Mouse (Mus musculus) brain, adult 2 months (tissue): ENCODE results near the gene Pitpnm2.
A peak's percentile ranks its signal among the peaks of the same experiment; 100 is the strongest.

Experiments
- DNase-seq: peaks from one replicate; pipeline ENCODE4 v3.0.0; 2011; ENCODE audit warnings: low read depth, low spot score

Pitpnm2 gene

GRCm38 (mm10) chr5:124249614-124250591 is at the start of gene Pitpnm2:
Gene Pitpnm2 (minus strand): TSS chr5:124249760.
- peak; percentile 70 for DNase-seq

- DNase-seq, result peak; percentile 56
These were observed 49.7 kb upstream of the Pitpnm2 start for GRCm38 (mm10) chr5:124299307-124299706.

- no peak for DNase-seq
These were observed 46.9 kb upstream of the Pitpnm2 start for GRCm38 (mm10) chr5:124296475-124296874.

GRCm38 (mm10) chr5:124293967-124294366 is 44.4 kb upstream of the Pitpnm2 start:
- DNase-seq, result peak; percentile 49

DNA sequence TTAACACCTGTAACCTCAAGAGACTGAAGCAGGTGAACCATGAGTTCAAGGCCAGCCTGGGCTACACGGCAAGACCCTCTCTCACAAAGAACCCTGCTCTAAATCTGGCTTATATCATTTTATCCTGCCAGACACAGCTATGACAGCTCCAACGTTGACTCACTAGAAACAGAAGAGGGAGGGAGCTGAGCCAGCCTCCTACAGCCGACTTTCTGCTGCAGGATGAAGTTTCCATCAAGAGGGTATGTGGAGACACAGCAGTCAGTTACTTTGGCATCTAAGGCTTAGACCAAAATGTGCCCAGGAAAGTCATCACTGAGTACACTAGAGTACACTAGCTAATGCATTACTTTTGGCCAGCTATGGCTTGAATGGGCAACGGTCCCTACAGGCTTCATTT is 40.7 kb upstream of the Pitpnm2 start:
- DNase-seq, result peak; percentile 62

GRCm38 (mm10) chr5:124287616-124288247 is 38.2 kb upstream of the Pitpnm2 start:
- DNase-seq, result peak; percentile 57

- DNase-seq, result peak; percentile 39
These were observed 34.8 kb upstream of the Pitpnm2 start for GRCm38 (mm10) chr5:124284330-124284729.

DNA sequence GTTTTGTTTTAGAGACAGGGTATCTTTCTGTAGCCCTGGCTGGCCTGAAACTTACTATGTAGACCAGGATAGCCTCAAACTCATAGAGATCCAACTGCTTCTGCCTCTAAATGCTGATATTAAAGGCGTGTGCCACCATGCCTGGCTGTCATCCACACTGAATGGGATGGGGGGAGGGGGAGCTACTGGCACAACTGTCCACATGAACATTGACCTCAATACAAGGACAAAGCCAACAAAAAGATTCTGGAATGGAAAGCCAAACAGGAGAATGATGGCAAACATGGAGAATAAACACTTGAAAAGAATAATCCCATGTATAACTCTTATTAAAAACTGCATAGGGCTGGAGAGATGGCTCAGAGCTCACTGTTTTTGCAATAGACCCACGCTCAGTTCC is 33.3 kb upstream of the Pitpnm2 start:
- no peak for DNase-seq

- no peak for DNase-seq
These were observed 20.7 kb upstream of the Pitpnm2 start for GRCm38 (mm10) chr5:124270226-124270625.

- peak; percentile 30 for DNase-seq
These were observed 20.1 kb upstream of the Pitpnm2 start for GRCm38 (mm10) chr5:124269661-124270060.

- DNase-seq, result no peak
These were observed 18.1 kb upstream of the Pitpnm2 start for GRCm38 (mm10) chr5:124267652-124268051.

GRCm38 (mm10) chr5:124266821-124267220 is 17.3 kb upstream of the Pitpnm2 start:
- DNase-seq, result no peak

GRCm38 (mm10) chr5:124263246-124263645 is 13.7 kb upstream of the Pitpnm2 start:
- DNase-seq, result no peak

GRCm38 (mm10) chr5:124262090-124262489 is 12.5 kb upstream of the Pitpnm2 start:
- DNase-seq, result no peak

GRCm38 (mm10) chr5:124259133-124259532 is 9.6 kb upstream of the Pitpnm2 start:
- DNase-seq, result no peak

- no peak for DNase-seq
These were observed 8.5 kb upstream of the Pitpnm2 start for GRCm38 (mm10) chr5:124258026-124258425.

- DNase-seq, result no peak
These were observed 5.6 kb upstream of the Pitpnm2 start for GRCm38 (mm10) chr5:124255141-124255540.

GRCm38 (mm10) chr5:124253555-124253954 is 4.0 kb upstream of the Pitpnm2 start:
- DNase-seq, result peak; percentile 45

GRCm38 (mm10) chr5:124252580-124253320 is 3.2 kb upstream of the Pitpnm2 start:
- DNase-seq, result peak; percentile 84

DNA sequence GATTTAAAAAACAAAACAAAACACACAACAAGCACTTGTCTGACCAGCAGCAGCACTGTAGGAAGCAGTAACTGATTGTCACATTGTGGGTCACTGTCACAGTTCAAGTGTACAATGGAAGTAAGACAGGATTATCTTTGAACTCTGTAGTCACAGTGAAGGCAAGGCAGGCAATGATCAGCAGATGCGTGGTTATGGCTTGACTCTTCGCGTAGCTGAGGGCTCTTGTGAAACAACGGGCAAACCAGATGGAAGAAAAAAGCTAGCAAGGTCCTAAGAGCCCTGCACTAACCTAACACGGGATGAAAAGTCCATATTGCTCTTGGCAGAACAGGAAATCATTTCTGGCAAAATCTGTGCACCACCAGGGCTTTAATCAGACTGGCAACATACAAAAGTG is 1.5 kb upstream of the Pitpnm2 start:
- no peak for DNase-seq

DNA sequence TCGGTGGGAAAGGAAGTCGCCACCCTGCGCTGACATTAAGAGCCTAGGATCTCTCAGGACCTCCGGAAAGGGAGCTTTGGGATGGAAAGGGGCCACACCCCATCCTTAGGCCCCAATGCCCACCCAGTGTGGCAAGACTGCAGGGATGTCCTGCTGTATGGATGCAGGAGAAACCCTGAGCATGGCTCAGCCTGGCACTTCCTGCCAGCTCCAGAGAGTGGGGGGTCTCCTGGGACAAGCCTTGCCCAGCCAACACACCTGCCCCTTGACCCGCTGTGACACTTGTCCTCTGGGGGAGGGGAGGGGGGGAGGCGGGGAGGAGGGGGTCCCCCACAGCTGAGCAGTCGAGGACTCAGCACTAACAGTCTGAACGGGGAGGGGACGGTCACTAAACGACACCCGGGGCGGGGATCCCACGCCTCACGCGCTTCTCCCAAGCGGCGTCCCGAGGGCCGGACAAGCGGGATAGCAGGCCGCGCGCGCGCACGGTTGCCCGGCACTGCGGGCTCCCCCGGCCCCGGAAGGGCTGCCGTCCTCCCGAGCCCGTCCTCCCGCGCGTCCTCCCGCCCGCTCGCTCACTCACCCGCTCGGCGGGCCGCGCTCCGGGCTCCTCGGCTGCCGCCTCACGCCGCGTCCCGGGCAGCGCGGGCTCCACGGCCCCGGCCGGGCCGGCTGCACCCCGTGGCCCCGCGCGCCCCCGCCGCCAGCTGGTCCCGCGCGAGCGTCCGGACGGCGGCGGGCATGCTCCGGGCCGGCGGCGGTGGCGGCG is 531 bp downstream of the Pitpnm2 start:
- DNase-seq, result peak; percentile 51
